Mouse (Mus musculus) C2C12 (cell line): ENCODE results near the gene Tekt4.

ENCODE experiments used
- CEBPB ChIP-seq: IDR thresholded peaks from one replicate; pipeline ENCODE4 v1.6.1; 2011; ENCODE audit warnings: low read depth, mild to moderate bottlenecking, control low read depth, moderate library complexity
- CTCF ChIP-seq: IDR thresholded peaks from one replicate; pipeline ENCODE4 v1.5.1; 2011; ENCODE audit not compliant: control insufficient read depth, insufficient read depth, insufficient read length
- MAX ChIP-seq: IDR thresholded peaks from one replicate; pipeline ENCODE4 v1.6.1; 2011; ENCODE audit warnings: mild to moderate bottlenecking, control low read depth
- MYOD1 ChIP-seq: IDR thresholded peaks from one replicate; pipeline ENCODE4 v1.6.1; 2011; ENCODE audit warnings: low read depth; ENCODE audit not compliant: control insufficient read depth, insufficient read length
- MYOG ChIP-seq: IDR thresholded peaks from one replicate; pipeline ENCODE4 v1.6.1; 2011; ENCODE audit not compliant: control insufficient read depth, insufficient read length; ENCODE audit errors: extremely low read depth
- USF1 ChIP-seq: IDR thresholded peaks from one replicate; pipeline ENCODE4 v1.6.1; 2011; ENCODE audit warnings: low read depth, mild to moderate bottlenecking, control low read depth, moderate library complexity

DNA sequence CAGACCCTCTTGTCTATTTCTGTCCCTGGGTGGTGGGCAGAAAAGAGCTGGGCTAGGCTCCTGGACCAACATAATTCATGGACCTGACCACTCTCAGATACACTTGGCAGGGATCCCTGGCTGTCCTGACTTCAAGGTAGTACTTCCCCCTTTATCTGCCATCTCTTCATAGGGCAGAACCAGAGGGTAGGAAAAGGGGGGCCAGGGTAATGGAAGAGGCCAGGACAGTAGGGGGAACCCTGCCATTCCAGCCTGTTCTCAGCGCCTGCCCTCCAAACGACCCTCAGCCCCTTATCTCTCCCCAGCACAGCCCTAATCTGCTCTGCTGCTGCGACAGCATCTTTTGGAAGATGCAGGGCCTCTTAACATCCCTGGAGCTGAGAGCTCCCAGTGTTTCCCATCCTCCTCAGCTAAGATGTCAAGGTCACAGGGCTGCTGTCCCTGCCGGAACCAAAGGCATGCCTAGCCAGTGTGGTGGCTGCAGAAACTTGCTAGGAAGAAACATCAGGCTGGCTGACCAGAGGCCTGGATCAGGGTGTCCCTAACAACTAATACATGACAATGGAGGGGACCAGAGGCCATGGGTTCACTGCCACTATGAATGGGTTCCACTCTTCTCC, 9.0 kb downstream of the Tekt4 start:
- no peak for TF ChIP-seq CTCF
- no peak for TF ChIP-seq MAX
- TF ChIP-seq CEBPB, result no peak
- no peak for TF ChIP-seq USF1
- no peak for TF ChIP-seq MYOG
- TF ChIP-seq MYOD1, result no peak
